Mouse (Mus musculus) R1 (cell line): ENCODE measurements at regions not wholly inside any gene's neighbourhood (a gene's known extent, or its start where the extent isn't known, plus 50 kb on each side); places are given as distances from the start of the nearest gene placed in this dataset.
A peak's percentile ranks its signal among the peaks of the same experiment; 100 is the strongest.

Experiments
- DNase-seq: peaks from one replicate; pipeline ENCODE4 v3.0.0-alpha.2; 2018; ENCODE audit warnings: low read depth, low spot score

DNA sequence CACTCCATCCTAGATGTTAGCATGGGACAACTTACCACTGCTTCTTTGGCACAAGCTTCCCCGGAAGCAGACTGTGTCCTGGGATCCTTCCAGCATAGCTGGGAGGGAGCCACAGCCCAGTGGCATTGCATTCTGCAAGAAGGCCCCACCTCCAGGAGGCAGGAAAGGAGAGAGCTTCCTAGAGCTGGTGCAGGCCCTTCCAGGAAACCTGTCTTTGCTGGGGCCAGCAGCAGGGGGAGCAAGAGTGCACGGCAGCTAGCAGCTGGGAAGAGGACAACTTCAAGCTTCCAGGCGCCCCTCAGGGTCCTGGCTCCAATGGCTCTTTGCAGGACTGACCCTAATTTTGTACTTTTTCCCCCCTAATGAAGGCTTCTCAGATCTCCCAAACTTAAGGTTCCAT, 115.4 kb upstream of the Sorcs3 start:
- peak; percentile 59 for DNase-seq

DNA sequence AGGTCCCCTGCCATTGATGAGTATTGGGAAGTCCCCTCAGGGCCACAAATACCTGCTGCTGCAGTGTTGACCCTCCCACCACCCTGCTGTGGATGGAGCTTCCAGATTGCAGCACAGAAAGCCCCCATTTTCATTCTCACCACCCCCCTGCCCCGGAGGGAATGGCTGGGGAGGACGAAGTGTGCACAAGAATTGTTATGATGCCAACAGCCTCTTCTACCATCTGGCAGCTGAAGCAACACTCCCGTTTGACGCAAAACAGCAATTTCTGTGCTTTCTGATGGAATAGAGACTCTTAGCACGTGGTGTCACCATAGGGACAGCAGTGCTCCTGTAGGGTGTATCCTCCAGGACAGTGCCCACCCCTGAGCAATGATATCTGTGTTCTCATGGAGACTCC, 108.5 kb upstream of the Sorcs3 start:
- no peak for DNase-seq

- DNase-seq, result no peak
Measured at GRCm38 (mm10) chr19:48097942-48098596, 107.8 kb upstream of the Sorcs3 start.

GRCm38 (mm10) chr19:48100991-48101390, 104.8 kb upstream of the Sorcs3 start:
- no peak for DNase-seq

- no peak for DNase-seq
Measured at GRCm38 (mm10) chr19:48115155-48115554, 90.7 kb upstream of the Sorcs3 start.

DNA sequence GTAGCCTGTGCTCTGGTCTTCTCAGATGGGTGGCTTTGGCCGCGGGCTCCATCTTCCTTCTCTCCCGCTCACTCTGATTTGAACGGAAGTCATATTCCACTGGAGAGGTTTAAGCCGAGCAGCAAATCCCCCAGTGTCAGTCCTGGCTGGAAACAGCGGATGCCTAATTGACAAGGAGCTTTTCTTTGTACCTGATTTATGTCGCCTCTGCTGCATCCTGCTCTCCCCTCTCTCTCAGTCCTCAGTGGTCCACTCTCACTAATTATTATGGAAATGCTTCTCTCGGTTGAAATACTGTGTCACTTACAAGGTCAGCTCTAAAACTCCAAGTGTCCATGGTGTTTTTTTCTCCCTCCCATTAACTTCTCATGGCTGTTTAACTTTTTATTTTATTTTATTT, 90.1 kb upstream of the Sorcs3 start:
- no peak for DNase-seq

GRCm38 (mm10) chr19:48116689-48117088, 89.1 kb upstream of the Sorcs3 start:
- DNase-seq, result peak; percentile 20

- no peak for DNase-seq
Measured at GRCm38 (mm10) chr19:48117646-48118045, 88.2 kb upstream of the Sorcs3 start.

GRCm38 (mm10) chr19:48122281-48122680, 83.5 kb upstream of the Sorcs3 start:
- peak; percentile 56 for DNase-seq

DNA sequence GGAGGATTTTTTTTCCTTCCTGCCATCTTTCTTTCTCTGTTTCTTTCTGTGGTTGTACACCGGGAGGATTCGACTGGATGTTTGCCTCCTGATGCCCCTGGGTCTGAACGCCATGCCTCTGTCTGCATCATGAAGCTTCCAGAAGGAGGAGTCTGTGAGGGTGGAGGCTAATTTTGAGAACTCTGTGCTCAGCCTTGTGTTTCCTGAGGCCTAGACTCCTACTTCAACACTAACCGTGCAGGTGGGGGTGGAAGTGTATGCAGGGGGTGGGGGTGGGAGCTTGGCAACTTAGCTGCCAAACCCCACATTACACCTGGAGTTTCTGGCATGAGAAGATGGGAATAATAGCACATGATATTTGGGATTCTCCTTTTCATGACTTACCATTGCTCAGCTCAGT, 82.0 kb upstream of the Sorcs3 start:
- no peak for DNase-seq

- DNase-seq, result no peak
Measured at GRCm38 (mm10) chr19:48125731-48126130, 80.1 kb upstream of the Sorcs3 start.

DNA sequence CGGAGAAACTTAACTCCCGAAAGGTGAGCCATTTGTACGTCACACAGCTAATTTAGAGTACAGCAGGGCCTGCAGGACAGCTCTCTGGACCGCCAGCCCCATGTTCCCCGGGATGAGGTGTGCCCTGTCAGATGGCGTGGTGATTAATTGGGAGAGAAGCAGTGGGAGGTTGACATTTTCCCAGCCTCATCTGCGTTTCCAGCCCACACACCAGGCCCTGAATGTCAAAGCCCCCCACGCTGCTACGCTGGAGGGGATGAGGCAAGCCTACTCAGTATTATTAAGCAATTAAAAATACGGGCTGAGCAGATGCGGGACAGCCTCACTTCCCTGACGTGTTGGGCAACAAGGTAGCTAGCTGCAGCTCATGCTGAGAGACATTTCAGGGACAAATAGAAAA, 77.7 kb upstream of the Sorcs3 start:
- DNase-seq, result no peak

DNA sequence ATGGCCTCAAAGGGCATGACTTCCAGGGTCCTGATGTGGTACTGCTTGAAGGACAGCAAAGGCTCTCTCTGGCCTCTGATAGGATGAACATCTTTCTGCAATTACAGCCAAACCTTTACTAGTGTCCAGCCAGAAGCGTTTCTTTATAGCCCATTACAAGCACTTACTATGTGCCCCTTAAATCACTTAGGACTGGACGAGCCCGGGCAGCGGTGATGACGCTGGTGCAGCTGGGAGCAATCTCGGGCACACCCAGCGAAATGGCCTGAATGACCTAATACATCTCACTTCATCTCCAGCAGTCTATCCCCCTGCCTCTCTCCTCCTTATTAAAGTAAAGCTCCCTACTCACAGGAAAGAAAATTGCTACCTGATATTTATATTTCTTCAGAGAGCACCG, 69.6 kb upstream of the Sorcs3 start:
- no peak for DNase-seq

DNA sequence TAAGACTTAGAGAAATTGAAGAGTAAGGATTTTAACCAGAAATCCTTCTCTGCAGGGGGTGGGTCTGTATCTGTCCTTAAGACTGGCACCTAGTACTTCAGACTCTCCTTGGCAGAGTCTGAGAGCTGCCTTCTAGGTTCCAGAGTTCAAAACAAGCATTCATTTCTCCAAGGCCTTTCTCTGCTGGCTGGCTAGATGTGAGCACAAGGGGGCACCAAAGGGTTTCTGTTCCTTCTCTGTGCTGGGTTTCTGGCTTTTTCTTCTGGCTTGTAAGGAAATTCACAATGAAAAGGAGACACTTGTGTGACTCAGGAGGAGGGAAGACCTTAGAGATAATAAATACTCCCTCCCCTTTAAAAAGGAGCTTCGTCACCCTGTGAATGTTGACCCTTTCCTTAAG, 61.7 kb upstream of the Sorcs3 start:
- peak; percentile 15 for DNase-seq
